Mouse (Mus musculus) myocyte (in vitro differentiated cells): Measurements from ENCODE around the gene Il12rb2.

Source experiments
- CEBPB ChIP-seq: IDR thresholded peaks from 2 replicates; pipeline ENCODE4 v1.6.1; 2011; ENCODE audit warnings: mild to moderate bottlenecking, moderate library complexity; ENCODE audit not compliant: poor library complexity, insufficient read depth, severe bottlenecking
- E2F4 ChIP-seq: IDR thresholded peaks from one replicate; pipeline ENCODE4 v1.6.1; 2011; ENCODE audit warnings: mild to moderate bottlenecking, control low read depth, moderate library complexity; ENCODE audit not compliant: insufficient read depth
- MAX ChIP-seq: IDR thresholded peaks from one replicate; pipeline ENCODE4 v1.6.1; 2011; ENCODE audit warnings: low read depth, mild to moderate bottlenecking, control low read depth
- MYOD1 ChIP-seq, 3 experiments: IDR thresholded peaks; one replicate each; pipeline ENCODE4 v1.6.1; 2011; ENCODE audit warnings: control low read depth in 2 of 3, low read depth in 2 of 3, mild to moderate bottlenecking in 2 of 3, moderate library complexity in 1 of 3; ENCODE audit not compliant: insufficient read length in 2 of 3, control insufficient read depth in 1 of 3
- MYOG ChIP-seq, 3 experiments: IDR thresholded peaks; one replicate each; pipeline ENCODE4 v1.6.1; 2011; ENCODE audit warnings: control low read depth in 2 of 3, low read depth in 2 of 3, mild to moderate bottlenecking in 2 of 3; ENCODE audit not compliant: insufficient read length in 2 of 3, control insufficient read depth in 1 of 3, insufficient read depth in 1 of 3
- POLR2A ChIP-seq: IDR thresholded peaks from one replicate; pipeline ENCODE4 v1.6.1; 2011; ENCODE audit warnings: low read depth, mild to moderate bottlenecking, control low read depth, moderate library complexity; ENCODE audit not compliant: insufficient read length
- POLR2AphosphoS2 ChIP-seq: IDR thresholded peaks from one replicate; pipeline ENCODE4 v1.6.1; 2011; ENCODE audit warnings: low read depth, control low read depth; ENCODE audit not compliant: insufficient read length
- REST ChIP-seq: IDR thresholded peaks from one replicate; pipeline ENCODE4 v1.6.1; 2011; ENCODE audit warnings: mild to moderate bottlenecking, control low read depth, moderate library complexity; ENCODE audit not compliant: insufficient read depth, insufficient read length
- SRF ChIP-seq: IDR thresholded peaks from one replicate; pipeline ENCODE4 v1.6.1; 2011; ENCODE audit warnings: low read depth; ENCODE audit not compliant: control insufficient read depth, insufficient read length
- TCF12 ChIP-seq: IDR thresholded peaks from one replicate; pipeline ENCODE4 v1.6.1; 2011; ENCODE audit warnings: mild to moderate bottlenecking, control low read depth; ENCODE audit not compliant: poor library complexity, insufficient read depth, severe bottlenecking
- TCF3 ChIP-seq: IDR thresholded peaks from one replicate; pipeline ENCODE4 v1.6.1; 2011; ENCODE audit warnings: low read depth, control low read depth; ENCODE audit not compliant: insufficient read length
- USF1 ChIP-seq: IDR thresholded peaks from one replicate; pipeline ENCODE4 v1.6.1; 2011; ENCODE audit warnings: low read depth, mild to moderate bottlenecking, control low read depth, moderate library complexity

DNA sequence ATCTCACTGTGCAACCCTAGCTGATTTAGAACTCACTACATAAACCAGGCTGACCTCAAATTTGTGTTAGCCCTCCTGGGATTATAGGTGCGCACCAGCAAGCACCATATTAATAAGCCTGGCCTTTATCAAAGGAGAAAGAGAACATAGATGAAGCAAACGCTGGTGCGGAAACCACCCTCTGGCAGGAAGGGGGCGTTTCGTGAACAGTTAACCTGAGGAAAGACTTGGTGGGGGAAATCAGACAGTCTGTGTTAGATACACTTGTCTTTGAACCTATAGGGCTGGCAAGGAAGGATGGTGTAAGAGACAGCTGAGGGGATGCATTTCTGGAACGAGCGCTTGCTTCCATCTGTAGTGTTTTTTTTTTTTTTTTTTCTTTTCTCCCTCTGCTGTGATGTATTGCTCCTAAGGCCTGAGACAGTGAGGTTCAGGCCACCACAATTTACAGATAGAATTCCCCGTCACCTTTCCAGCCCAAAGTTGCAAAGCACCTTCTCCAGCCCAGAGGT is 58.1 kb downstream of the Il12rb2 start:
- no peak for TF ChIP-seq USF1
- TF ChIP-seq TCF12, result no peak
- TF ChIP-seq MYOG (IDR thresholded peaks at IDR 0.05; ENCODE audit: control insufficient read depth in 1 of 3, insufficient read depth in 1 of 3, insufficient read length in 2 of 3, low read depth in 2 of 3), result no peak
- no peak for TF ChIP-seq POLR2A
- no peak for TF ChIP-seq MAX
- no peak for TF ChIP-seq MYOD1 (IDR thresholded peaks at IDR 0.05; ENCODE audit: control insufficient read depth in 1 of 3, insufficient read length in 2 of 3, low read depth in 2 of 3)
- no peak for TF ChIP-seq POLR2AphosphoS2
- TF ChIP-seq SRF, result no peak
- no peak for TF ChIP-seq E2F4
- no peak for TF ChIP-seq TCF3
- TF ChIP-seq CEBPB, result no peak
- no peak for TF ChIP-seq REST
